Mouse (Mus musculus) stomach, embryonic 14.5 days (tissue): ENCODE data around the gene Sec23ip. TPM values are rescaled to one million over a fixed set of nuclear protein-coding genes. Genes with fewer than 3 reads are reported as not detected.

Experiments used
- ATAC-seq: fragments of 200-750 bp; cut with Nextera tagmentation; 2 replicates; pipeline ENCODE4 v1.8.0; 2017; ENCODE audit warnings: low read depth, moderate TSS enrichment; ENCODE audit not compliant: insufficient number of reproducible peaks, insufficient read depth, low FRiP score
- H3K27ac ChIP-seq: fragments of 300-500 bp; sonication (generic); 2 replicates; pipeline ENCODE4 v1.5.1; 2014; ENCODE audit warnings: mild to moderate bottlenecking, low read length, moderate library complexity, mixed read lengths
- H3K27me3 ChIP-seq: fragments of 300-500 bp; sonication (generic); 2 replicates; pipeline ENCODE4 v1.6.1; 2014; ENCODE audit warnings: low read length, control low read depth, mixed read lengths; ENCODE audit not compliant: control insufficient read depth, insufficient read depth
- H3K36me3 ChIP-seq: fragments of 300-500 bp; sonication (generic); 2 replicates; pipeline ENCODE4 v1.6.1; 2014; ENCODE audit warnings: mild to moderate bottlenecking, control low read depth, low read length, moderate library complexity, mixed read lengths; ENCODE audit not compliant: control insufficient read depth, insufficient read depth
- H3K4me1 ChIP-seq: fragments of 300-500 bp; sonication (generic); 2 replicates; pipeline ENCODE4 v1.6.1; 2014; ENCODE audit warnings: low read length, control low read depth, mixed read lengths; ENCODE audit not compliant: control insufficient read depth, insufficient read depth
- H3K4me2 ChIP-seq: fragments of 300-500 bp; sonication (generic); replicated peaks from 2 replicates; pipeline ENCODE4 v1.6.1; 2014; ENCODE audit warnings: low read depth, low read length, control low read depth
- H3K4me3 ChIP-seq: fragments of 300-500 bp; sonication (generic); 2 replicates; pipeline ENCODE4 v1.5.1; 2014; ENCODE audit warnings: low read depth, low read length, control low read depth
- H3K9ac ChIP-seq: fragments of 300-500 bp; sonication (generic); replicated peaks from 2 replicates; pipeline ENCODE4 v1.6.1; 2014; ENCODE audit warnings: low read depth, mild to moderate bottlenecking, control low read depth, low read length, moderate library complexity, mixed read lengths
- H3K9me3 ChIP-seq: fragments of 300-500 bp; sonication (generic); 2 replicates; pipeline ENCODE4 v1.6.1; 2016; ENCODE audit warnings: low read depth, low read length, control low read depth; ENCODE audit not compliant: control insufficient read depth
- WGBS: fragments of 180-500 bp; shearing (Covaris S2); extraction: QIAGEN DNeasy Blood & Tissue Kit; methylation state at CpG from one replicate; pipeline ENCODE4 v1.1.7; 2014; 5-methylcytosine and 5-hydroxymethylcytosine counted together
- polyA plus RNA-seq: library from polyadenylated mRNA; unstranded; fragments of >200 nt; fragmentation: Nextera tagmentation; extraction: Ambion mirVana; gene quantifications from 2 replicates; pipeline ENCODE4 v1.2.1, GENCODE M21; 2014

The Sec23ip gene
- polyA plus RNA-seq, 1 experiment from 2014 or later: 32.2 TPM

GRCm38 (mm10) chr7:128728738-128729137 is 16.0 kb upstream of the Sec23ip start:
- ATAC-seq: no peak
- 70% methylated on average over 10 of the region's 10 CpGs for WGBS
- Histone ChIP-seq H3K9ac (no peak overlapping the region), H3K4me1 (peaks cover 10% of the 10 kb centered on the region), H3K4me2 (no peak overlapping the region), H3K4me3 (no peak overlapping the region), H3K27me3 (no peaks in the 10 kb centered on the region), H3K27ac (no peak overlapping the region), H3K36me3 (peaks cover 2% of the 10 kb centered on the region; the same call in 1 of the 2 replicates), H3K9me3 (no peaks in the 10 kb centered on the region)

- H3K4me3 ChIP-seq: no peak overlapping the region
- H3K4me1 ChIP-seq: peaks cover 8% of the 10 kb centered on the region
- no peaks in the 10 kb centered on the region; the same call in 1 of the 2 replicates for H3K9me3 ChIP-seq
- 63% methylated on average over 2 of the region's 2 CpGs for WGBS
- peak; percentile 28; the same call in 1 of the 2 replicates for ATAC-seq
- no peaks in the 10 kb centered on the region for H3K36me3 ChIP-seq
- H3K9ac ChIP-seq: no peak overlapping the region
- H3K4me2 ChIP-seq: no peak overlapping the region
- no peaks in the 10 kb centered on the region for H3K27me3 ChIP-seq
- no peak overlapping the region for H3K27ac ChIP-seq
Measured at GRCm38 (mm10) chr7:128731585-128731984, 13.2 kb upstream of the Sec23ip start.

GRCm38 (mm10) chr7:128738041-128738440 is 6.7 kb upstream of the Sec23ip start:
- Histone ChIP-seq H3K4me3 (peak overlapping the region; percentile 98), H3K9me3 (no peaks in the 10 kb centered on the region; the same call in 1 of the 2 replicates), H3K27me3 (no peaks in the 10 kb centered on the region), H3K4me1 (peaks cover 18% of the 10 kb centered on the region; the same call in 1 of the 2 replicates), H3K9ac (no peak overlapping the region), H3K27ac (no peak overlapping the region), H3K36me3 (no peaks in the 10 kb centered on the region), H3K4me2 (peak overlapping the region; percentile 89)
- WGBS: 57% methylated on average over 5 of the region's 5 CpGs
- ATAC-seq: no peak

- H3K9ac ChIP-seq: peak overlapping the region; percentile 97
- H3K4me1 ChIP-seq: peaks cover 18% of the 10 kb centered on the region; the same call in 1 of the 2 replicates
- no peak for ATAC-seq
- 1% methylated on average over 15 of the region's 15 CpGs for WGBS
- no peaks in the 10 kb centered on the region; the same call in 1 of the 2 replicates for H3K9me3 ChIP-seq
- no peak overlapping the region for H3K27ac ChIP-seq
- no peaks in the 10 kb centered on the region for H3K27me3 ChIP-seq
- H3K36me3 ChIP-seq: no peaks in the 10 kb centered on the region
- H3K4me2 ChIP-seq: peak overlapping the region; percentile 89
- H3K4me3 ChIP-seq: peak overlapping the region; percentile 98
Measured at GRCm38 (mm10) chr7:128739116-128739461, 5.7 kb upstream of the Sec23ip start.

GRCm38 (mm10) chr7:128739462-128740277 is 5.1 kb upstream of the Sec23ip start:
- peak; percentile 25; the same call in 1 of the 2 replicates for ATAC-seq
- under 1% methylated on average over 76 of the region's 80 CpGs for WGBS
- Histone ChIP-seq H3K27me3 (no peaks in the 10 kb centered on the region), H3K4me2 (peak overlapping the region; percentile 89), H3K36me3 (no peaks in the 10 kb centered on the region), H3K9ac (peak overlapping the region; percentile 97), H3K4me3 (peak overlapping the region; percentile 98), H3K4me1 (peaks cover 18% of the 10 kb centered on the region; the same call in 1 of the 2 replicates), H3K27ac (peak overlapping the region; percentile 88), H3K9me3 (no peaks in the 10 kb centered on the region; the same call in 1 of the 2 replicates)

GRCm38 (mm10) chr7:128740334-128740733 is 4.4 kb upstream of the Sec23ip start, which contains the start of gene Mcmbp:
Gene Mcmbp, minus strand, starts transcription at chr7:128740495.
- under 1% methylated on average over 35 of the region's 35 CpGs for whole genome bisulfite sequencing
- H3K4me3 ChIP-seq: peak within 1 kb of the TSS; percentile 98
- no peaks in the 10 kb centered on the region for H3K9me3 ChIP-seq
- no peaks in the 10 kb centered on the region for H3K27me3 ChIP-seq
- peak within 1 kb of the TSS; percentile 88 for H3K27ac ChIP-seq
- peak within 1 kb of the TSS; percentile 97 for H3K9ac ChIP-seq
- peaks cover 18% of the 10 kb centered on the region; the same call in 1 of the 2 replicates for H3K4me1 ChIP-seq
- H3K4me2 ChIP-seq: peak within 1 kb of the TSS; percentile 89
- ATAC-seq: peak; percentile 85
- no peaks in the 10 kb centered on the region for H3K36me3 ChIP-seq

GRCm38 (mm10) chr7:128743898-128744297 is 845 bp upstream of the Sec23ip start:
- Histone ChIP-seq H3K27ac (no peak overlapping the region), H3K4me3 (peak overlapping the region; percentile 82), H3K9ac (no peak overlapping the region), H3K36me3 (no peaks in the 10 kb centered on the region; the same call in 1 of the 2 replicates), H3K9me3 (no peaks in the 10 kb centered on the region), H3K4me1 (peaks cover 17% of the 10 kb centered on the region), H3K27me3 (no peaks in the 10 kb centered on the region), H3K4me2 (peak overlapping the region; percentile 47)
- ATAC-seq: no peak
- WGBS: 50% methylated on average over 2 of the region's 2 CpGs

- Histone ChIP-seq H3K4me1 (peaks cover 11% of the 10 kb centered on the region), H3K27me3 (no peaks in the 10 kb centered on the region), H3K9me3 (no peaks in the 10 kb centered on the region), H3K27ac (no peak overlapping the region), H3K4me2 (peak overlapping the region; percentile 61), H3K9ac (no peak overlapping the region), H3K4me3 (peak overlapping the region; percentile 82; the same call in 1 of the 2 replicates), H3K36me3 (peaks cover 13% of the 10 kb centered on the region)
- 82% methylated on average over 10 of the region's 10 CpGs for WGBS
- no peak for ATAC-seq
Measured at GRCm38 (mm10) chr7:128746151-128746550, 1.4 kb downstream of the Sec23ip start.
